Comparison of ENCODE assay signal across 32 mouse cellular contexts in the genomic region with DNA sequence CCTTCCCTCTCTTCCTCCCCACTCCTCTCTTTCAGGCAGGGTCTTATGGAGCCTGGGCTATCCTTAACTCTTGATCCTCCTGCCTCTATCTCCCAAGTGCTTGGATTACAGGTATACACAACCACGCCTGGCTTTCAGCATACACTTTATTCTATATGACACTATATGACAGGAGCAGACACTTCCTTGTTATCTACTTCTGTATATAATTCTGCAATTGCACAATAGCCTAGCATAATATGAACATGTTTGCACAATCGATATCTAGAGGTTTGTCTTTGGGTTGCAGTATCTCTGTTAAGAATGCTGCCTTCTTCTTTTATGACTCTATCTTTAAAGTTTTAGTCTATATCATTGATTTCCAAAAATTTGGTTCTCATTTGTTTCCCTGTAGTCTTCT.
"Had no signal": no experiment of that assay in that cellular context is flagged by ENCODE, and none has a peak within 500 bp of the region (broad histone marks: within the 10 kb centered on the region; RNA-seq: fewer than 3 reads in every experiment).

No protein-coding gene starts in this region.

- H3K4me1 ChIP-seq: limb, embryonic 10.5 days; limb, embryonic 12.5 days; limb, embryonic 13.5 days; limb, embryonic 15.5 days; liver, embryonic 12.5 days; liver, embryonic 13.5 days; liver, embryonic 15.5 days; lung, embryonic 15.5 days; megakaryocyte, embryonic 14.5 days; midbrain, embryonic 10.5 days; midbrain, embryonic 12.5 days; midbrain, embryonic 13.5 days; neural tube, embryonic 12.5 days had no signal

- H3K27me3 ChIP-seq: limb, embryonic 12.5 days; limb, embryonic 13.5 days; limb, embryonic 15.5 days; liver, embryonic 12.5 days; liver, embryonic 13.5 days; liver, embryonic 15.5 days; lung, embryonic 15.5 days; megakaryocyte, embryonic 14.5 days; midbrain, embryonic 12.5 days; midbrain, embryonic 13.5 days; midbrain, embryonic 15.5 days; neural tube, embryonic 12.5 days had no signal

- H3K36me3 ChIP-seq: limb, embryonic 10.5 days; limb, embryonic 12.5 days; limb, embryonic 13.5 days; limb, embryonic 15.5 days; liver, embryonic 12.5 days; liver, embryonic 13.5 days; liver, embryonic 15.5 days; lung, embryonic 15.5 days; midbrain, embryonic 10.5 days; midbrain, embryonic 12.5 days; midbrain, embryonic 13.5 days; midbrain, embryonic 15.5 days; neural tube, embryonic 12.5 days had no signal

- H3K9ac ChIP-seq: limb, embryonic 12.5 days; limb, embryonic 13.5 days; limb, embryonic 15.5 days; liver, embryonic 12.5 days; liver, embryonic 13.5 days; liver, embryonic 14.5 days; liver, embryonic 15.5 days; liver, postnatal 0 days; lung, embryonic 14.5 days; lung, embryonic 15.5 days; midbrain, embryonic 12.5 days; midbrain, embryonic 13.5 days; midbrain, embryonic 15.5 days; neural tube, embryonic 12.5 days had no signal

- DNase-seq: left cerebral cortex, postnatal 4 days; liver; liver, embryonic 13.5 days; liver, postnatal 0 days; lung, adult 18-20 months; lung, embryonic 14.5 days; lung, postnatal 10 days; lung, postnatal 14 days; lung, postnatal 36 days; lung, postnatal 4 days; midbrain, embryonic 14.5 days had no signal

- ATAC-seq: liver, embryonic 12.5 days; liver, postnatal 0 days; lung, postnatal 0 days; midbrain, embryonic 13.5 days; midbrain, embryonic 15.5 days; midbrain, embryonic 16.5 days had no signal

- H3K4me3 ChIP-seq: left cerebral cortex, adult 2 months; limb, embryonic 10.5 days; limb, embryonic 12.5 days; limb, embryonic 13.5 days; limb, embryonic 15.5 days; liver, embryonic 12.5 days; liver, embryonic 13.5 days; liver, embryonic 15.5 days; lung, embryonic 15.5 days; megakaryocyte, embryonic 14.5 days; midbrain, embryonic 10.5 days; midbrain, embryonic 12.5 days; midbrain, embryonic 13.5 days; midbrain, embryonic 15.5 days; myocyte; neural tube, embryonic 12.5 days had no signal

- H3K4me2 ChIP-seq: limb, embryonic 12.5 days; limb, embryonic 13.5 days; limb, embryonic 15.5 days; liver, embryonic 11.5 days; liver, embryonic 12.5 days; liver, embryonic 13.5 days; liver, embryonic 15.5 days; lung, embryonic 14.5 days; lung, embryonic 15.5 days; midbrain, embryonic 11.5 days; midbrain, embryonic 12.5 days; midbrain, embryonic 13.5 days; midbrain, embryonic 15.5 days; neural tube, embryonic 12.5 days had no signal

- H3K9me3 ChIP-seq: limb, embryonic 10.5 days; limb, embryonic 12.5 days; limb, embryonic 13.5 days; limb, embryonic 15.5 days; liver, embryonic 12.5 days; liver, embryonic 13.5 days; liver, embryonic 15.5 days; lung, embryonic 15.5 days; megakaryocyte, embryonic 14.5 days; midbrain, embryonic 10.5 days; midbrain, embryonic 12.5 days; midbrain, embryonic 13.5 days; midbrain, embryonic 15.5 days; neural tube, embryonic 12.5 days had no signal

- H3K27ac ChIP-seq: left cerebral cortex, adult 2 months; limb, embryonic 10.5 days; limb, embryonic 12.5 days; limb, embryonic 13.5 days; limb, embryonic 15.5 days; liver, embryonic 12.5 days; liver, embryonic 13.5 days; liver, embryonic 14.5 days; liver, embryonic 15.5 days; lung, embryonic 15.5 days; macrophage; midbrain, embryonic 10.5 days; midbrain, embryonic 12.5 days; midbrain, embryonic 13.5 days; midbrain, embryonic 15.5 days; neural tube, embryonic 12.5 days had no signal
